Mouse (Mus musculus): ENCODE results near the gene Macrod1. TPM values are rescaled to one million over a fixed set of nuclear protein-coding genes. Genes with fewer than 3 reads are reported as not detected.

The Macrod1 gene
- total and polyA plus RNA-seq, 2 experiments from 2014 or later: 4.8 to 6.7 TPM

DNA sequence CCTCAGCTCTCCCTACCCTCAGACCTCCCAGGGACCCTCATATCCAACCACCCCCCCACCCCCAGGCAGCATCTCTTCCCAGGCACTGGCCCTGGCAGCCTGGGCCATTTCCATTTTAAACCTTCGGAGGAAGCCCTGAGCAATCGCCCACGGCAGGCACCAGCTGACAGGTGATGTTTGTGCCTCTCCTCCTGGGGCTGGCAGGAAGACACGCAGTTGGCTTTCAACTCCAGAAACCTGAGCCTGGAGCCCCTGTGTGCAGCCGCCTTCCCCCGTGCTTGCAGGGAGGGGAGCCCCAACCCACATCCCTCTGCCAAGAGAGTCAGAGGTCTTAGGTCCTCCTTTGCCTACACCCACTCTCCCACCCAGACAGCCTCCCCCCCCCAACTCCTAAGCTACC lies 107.6 kb downstream of the Macrod1 start:
- Histone ChIP-seq H3K4me3 (ENCODE audit: low read length) (peak overlapping the region; percentile 77), H3K9me3 (ENCODE audit: low read length) (no peaks in the 10 kb centered on the region), H3K4me2 (ENCODE audit: low read depth, low read length) (peak overlapping the region; percentile 90), H3K36me3 (ENCODE audit: insufficient read depth, low read length) (no peaks in the 10 kb centered on the region), H3K4me1 (ENCODE audit: insufficient read depth, low read length) (peaks cover 17% of the 10 kb centered on the region), H3K27ac (no peak overlapping the region), H3K9ac (replicated peaks; ENCODE audit: low read length) (peak overlapping the region; percentile 67; the same call in 1 of the 2 replicates), H3K27me3 (ENCODE audit: insufficient read depth, low read length) (no peaks in the 10 kb centered on the region)
- no peak for TF ChIP-seq CTCF (IDR thresholded peaks at IDR 0.05; ENCODE audit: low read depth)
- DNase-seq (ENCODE audit: low spot score): no peak
- ATAC-seq: no peak
- 8% methylated on average over 6 of the region's 6 CpGs for WGBS

DNA sequence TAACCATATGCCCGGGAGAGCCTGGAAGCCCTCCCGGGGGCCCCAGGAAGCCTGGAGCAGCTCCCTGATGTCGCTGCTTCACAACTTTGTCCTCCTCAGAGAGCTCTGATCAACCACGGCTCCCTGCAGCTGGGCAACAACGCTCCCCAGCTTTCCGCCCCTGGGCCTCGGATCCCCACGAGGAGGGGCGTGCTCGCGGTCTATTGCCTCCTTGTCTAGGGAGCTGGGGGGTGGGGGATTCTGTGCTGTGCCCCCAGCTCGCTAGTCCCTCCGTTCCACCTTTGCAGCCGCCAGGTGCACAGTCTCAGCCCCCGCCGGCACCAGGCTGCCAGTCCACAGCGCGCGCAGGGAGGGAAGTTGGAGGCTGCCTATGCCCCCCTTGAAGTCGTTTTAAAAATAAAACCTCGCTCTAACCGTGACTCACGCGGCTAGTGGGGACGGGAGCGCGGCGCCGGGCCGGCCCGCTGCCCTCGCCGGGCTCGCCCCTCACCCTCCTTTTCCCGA lies 108.3 kb downstream of the Macrod1 start:
- Histone ChIP-seq H3K9me3 (ENCODE audit: low read length) (no peaks in the 10 kb centered on the region), H3K27me3 (ENCODE audit: insufficient read depth, low read length) (no peaks in the 10 kb centered on the region), H3K4me1 (ENCODE audit: insufficient read depth, low read length) (peaks cover 13% of the 10 kb centered on the region), H3K9ac (replicated peaks; ENCODE audit: low read length) (peak overlapping the region; percentile 67), H3K4me2 (ENCODE audit: low read depth, low read length) (peak overlapping the region; percentile 90), H3K27ac (0 out of 2 replicates have a peak overlapping the region, but pooled peaks have one; percentile 26), H3K4me3 (ENCODE audit: low read length) (peak overlapping the region; percentile 77), H3K36me3 (ENCODE audit: insufficient read depth, low read length) (no peaks in the 10 kb centered on the region)
- DNase-seq (ENCODE audit: low spot score): peak; percentile 50
- no peak for TF ChIP-seq CTCF (IDR thresholded peaks at IDR 0.05; ENCODE audit: low read depth)
- ATAC-seq: peak; percentile 28
- WGBS: 2% methylated on average over 35 of the region's 35 CpGs

DNA sequence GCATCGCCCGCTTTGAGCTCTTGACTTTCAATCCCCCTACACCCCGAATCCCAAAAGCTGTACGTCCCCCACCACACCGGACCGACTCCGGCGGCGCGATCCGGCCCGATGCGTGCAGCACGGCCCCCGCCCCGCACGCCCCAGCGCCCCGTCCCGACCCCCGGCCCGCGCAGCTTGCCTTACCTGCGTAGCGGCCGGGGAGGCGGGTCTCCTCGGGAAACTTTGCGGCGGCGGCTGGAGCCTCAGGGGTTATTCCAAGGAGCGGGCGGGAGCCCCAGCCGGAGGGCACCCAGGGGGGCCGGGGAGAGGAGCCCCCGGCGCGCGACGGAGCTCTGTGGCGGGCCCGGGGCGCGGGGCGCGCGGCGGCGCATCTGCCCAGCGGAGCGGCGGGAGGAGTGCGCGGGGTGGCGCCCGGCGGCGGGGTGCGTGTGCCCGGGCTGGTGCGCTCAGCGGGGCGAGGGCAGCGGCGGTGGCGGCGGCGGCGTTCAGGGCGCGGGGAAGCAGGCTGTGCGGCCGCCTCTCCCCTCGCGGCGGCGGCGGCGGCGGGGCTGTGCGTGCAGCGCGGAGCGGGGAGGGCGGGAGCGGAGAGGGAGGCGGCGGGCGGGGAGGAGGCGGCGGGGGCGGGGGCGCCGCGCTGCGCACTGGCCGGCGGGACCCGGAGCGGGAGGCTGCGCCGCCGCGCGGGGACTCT lies 109.0 kb downstream of the Macrod1 start:
- Histone ChIP-seq H3K4me3 (ENCODE audit: low read length) (peak overlapping the region; percentile 77), H3K27ac (0 out of 2 replicates have a peak overlapping the region, but pooled peaks have one; percentile 26), H3K9ac (replicated peaks; ENCODE audit: low read length) (peak overlapping the region; percentile 67), H3K9me3 (ENCODE audit: low read length) (no peaks in the 10 kb centered on the region), H3K27me3 (ENCODE audit: insufficient read depth, low read length) (no peaks in the 10 kb centered on the region), H3K36me3 (ENCODE audit: insufficient read depth, low read length) (no peaks in the 10 kb centered on the region), H3K4me2 (ENCODE audit: low read depth, low read length) (peak overlapping the region; percentile 90), H3K4me1 (ENCODE audit: insufficient read depth, low read length) (peaks cover 6% of the 10 kb centered on the region; the same call in 1 of the 2 replicates)
- ATAC-seq (peak; percentile 41; the same call in 1 of the 2 replicates), DNase-seq (ENCODE audit: low spot score) (peak; percentile 71)
- 1% methylated on average over 44 of the region's 105 CpGs for WGBS
- no peak for TF ChIP-seq CTCF (IDR thresholded peaks at IDR 0.05; ENCODE audit: low read depth)

DNA sequence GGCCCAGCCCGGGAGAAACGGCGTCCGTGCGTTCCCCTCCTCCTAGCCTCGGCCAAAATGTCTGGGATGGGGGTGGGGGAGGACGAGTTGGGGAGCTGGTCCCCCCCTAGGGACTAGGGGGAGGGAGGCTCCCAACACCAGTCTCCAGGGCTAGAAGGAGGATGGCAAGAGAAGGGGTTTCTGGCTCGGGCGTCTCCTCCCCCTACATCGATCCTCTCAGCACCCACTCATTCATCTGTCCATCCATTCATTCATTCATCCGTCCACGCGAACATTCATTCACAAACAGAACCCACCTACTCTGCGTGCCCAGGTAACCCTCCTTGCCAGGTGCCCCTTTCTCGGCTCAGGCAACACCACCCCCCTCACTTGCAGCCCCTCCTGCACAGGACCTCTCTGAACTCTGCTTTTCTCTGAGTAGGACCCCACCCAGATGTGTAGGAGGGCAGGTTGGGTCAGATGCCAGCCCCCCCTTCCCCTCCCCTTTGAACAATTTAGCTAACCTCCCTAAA lies 109.6 kb downstream of the Macrod1 start:
- no peaks in the 10 kb centered on the region for H3K36me3 ChIP-seq (ENCODE audit: insufficient read depth, low read length)
- no peak for TF ChIP-seq CTCF (IDR thresholded peaks at IDR 0.05; ENCODE audit: low read depth)
- H3K27ac ChIP-seq: no peak overlapping the region
- H3K4me3 ChIP-seq (ENCODE audit: low read length): peak overlapping the region; percentile 77
- H3K4me1 ChIP-seq (ENCODE audit: insufficient read depth, low read length): peaks cover 5% of the 10 kb centered on the region; the same call in 1 of the 2 replicates
- whole genome bisulfite sequencing: 4% methylated on average over 9 of the region's 15 CpGs
- DNase-seq (ENCODE audit: low spot score) (no peak), ATAC-seq (peak; percentile 33)
- H3K4me2 ChIP-seq (ENCODE audit: low read depth, low read length): peak overlapping the region; percentile 90
- no peaks in the 10 kb centered on the region for H3K9me3 ChIP-seq (ENCODE audit: low read length)
- no peaks in the 10 kb centered on the region for H3K27me3 ChIP-seq (ENCODE audit: insufficient read depth, low read length)
- peak overlapping the region; percentile 67 for H3K9ac ChIP-seq (replicated peaks; ENCODE audit: low read length)

DNA sequence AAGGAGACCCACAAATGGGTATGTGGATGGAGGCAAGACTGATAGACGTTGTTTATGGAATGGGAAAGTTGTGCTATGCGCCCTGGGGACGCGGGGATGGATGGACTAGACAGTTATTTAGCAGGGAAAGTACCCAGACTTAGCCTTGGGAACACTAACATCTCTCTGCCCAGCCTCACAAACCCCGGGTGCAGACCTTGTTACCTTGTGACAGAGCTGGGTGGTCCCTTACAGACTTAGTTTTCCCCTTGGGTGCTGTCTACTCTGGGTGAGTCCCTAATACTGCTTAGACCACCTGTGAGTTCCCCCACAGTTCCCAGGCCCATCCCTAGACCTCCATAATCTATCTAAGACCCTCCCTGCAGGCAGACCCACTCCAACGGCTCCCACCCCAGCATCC lies 110.2 kb downstream of the Macrod1 start:
- ATAC-seq: no peak
- H3K27ac ChIP-seq: no peak overlapping the region
- H3K4me1 ChIP-seq (ENCODE audit: insufficient read depth, low read length): peaks cover 10% of the 10 kb centered on the region

DNA sequence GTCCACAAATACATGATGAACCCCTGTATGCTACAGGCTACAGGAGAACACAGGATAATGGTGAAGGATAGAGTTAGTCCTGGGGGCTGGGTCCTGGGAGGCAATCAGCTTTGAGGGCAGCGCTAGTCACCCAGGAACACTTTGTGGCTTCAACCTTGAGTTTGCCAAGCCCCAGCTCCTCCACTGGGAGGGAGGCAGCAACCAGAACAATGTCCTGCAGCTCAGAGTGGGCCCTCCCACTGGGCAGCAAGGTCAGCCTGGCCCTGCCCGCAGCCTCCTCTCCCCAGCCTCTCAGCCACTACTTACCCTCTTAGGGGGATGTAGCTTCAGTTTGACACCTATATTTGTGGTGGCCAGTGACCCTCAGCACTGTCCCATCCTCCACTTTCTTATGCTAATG lies 111.8 kb downstream of the Macrod1 start:
- Histone ChIP-seq H3K4me3 (ENCODE audit: low read length) (no peak overlapping the region), H3K9ac (replicated peaks; ENCODE audit: low read length) (no peak overlapping the region), H3K36me3 (ENCODE audit: insufficient read depth, low read length) (no peaks in the 10 kb centered on the region), H3K27ac (no peak overlapping the region), H3K4me2 (ENCODE audit: low read depth, low read length) (no peak overlapping the region), H3K4me1 (ENCODE audit: insufficient read depth, low read length) (peaks cover 18% of the 10 kb centered on the region), H3K27me3 (ENCODE audit: insufficient read depth, low read length) (no peaks in the 10 kb centered on the region), H3K9me3 (ENCODE audit: low read length) (no peaks in the 10 kb centered on the region)
- 34% methylated on average over 2 of the region's 2 CpGs for WGBS
- ATAC-seq: no peak
- no peak for DNase-seq (ENCODE audit: low spot score)
- no peak for TF ChIP-seq CTCF (IDR thresholded peaks at IDR 0.05; ENCODE audit: low read depth)

More for the DNA sequence above, 110.2 kb downstream of the Macrod1 start:
- Histone ChIP-seq H3K4me3 (ENCODE audit: low read length) (no peak overlapping the region), H3K36me3 (ENCODE audit: insufficient read depth, low read length) (no peaks in the 10 kb centered on the region), H3K27me3 (ENCODE audit: insufficient read depth, low read length) (no peaks in the 10 kb centered on the region), H3K9ac (replicated peaks; ENCODE audit: low read length) (no peak overlapping the region), H3K4me2 (ENCODE audit: low read depth, low read length) (no peak overlapping the region), H3K9me3 (ENCODE audit: low read length) (no peaks in the 10 kb centered on the region)
- no peak for TF ChIP-seq CTCF (IDR thresholded peaks at IDR 0.05; ENCODE audit: low read depth)
- 17% methylated on average over 6 of the region's 6 CpGs for WGBS
- no peak for DNase-seq (ENCODE audit: low spot score)

DNA sequence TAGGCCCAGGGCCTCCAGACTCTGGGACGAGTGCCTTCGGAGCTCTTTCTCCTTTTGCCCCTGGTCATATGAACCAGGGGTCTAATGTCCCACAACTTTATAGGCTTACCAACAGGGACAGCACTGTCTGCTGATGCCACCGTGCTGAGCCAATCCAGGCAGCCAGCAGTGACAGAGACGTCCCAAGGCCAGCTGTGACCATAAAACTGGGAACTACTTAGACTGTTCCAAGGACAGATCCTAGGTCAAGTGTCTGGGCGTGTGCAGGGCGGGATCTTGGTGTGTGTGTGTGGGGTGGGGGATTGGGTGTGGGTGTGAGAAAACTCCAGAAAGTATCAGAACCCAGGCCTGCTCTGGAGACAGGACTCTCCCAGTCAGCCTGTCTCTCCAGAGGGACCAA lies 114.3 kb downstream of the Macrod1 start:
- H3K27ac ChIP-seq: no peak overlapping the region
- H3K9ac ChIP-seq (replicated peaks; ENCODE audit: low read length): no peak overlapping the region
- peaks cover 14% of the 10 kb centered on the region for H3K4me1 ChIP-seq (ENCODE audit: insufficient read depth, low read length)
- H3K9me3 ChIP-seq (ENCODE audit: low read length): no peaks in the 10 kb centered on the region
- ATAC-seq (no peak), DNase-seq (ENCODE audit: low spot score) (no peak)
- H3K4me2 ChIP-seq (ENCODE audit: low read depth, low read length): no peak overlapping the region
- no peak overlapping the region for H3K4me3 ChIP-seq (ENCODE audit: low read length)
- H3K27me3 ChIP-seq (ENCODE audit: insufficient read depth, low read length): no peaks in the 10 kb centered on the region
- TF ChIP-seq CTCF (IDR thresholded peaks at IDR 0.05; ENCODE audit: low read depth): no peak
- no peaks in the 10 kb centered on the region for H3K36me3 ChIP-seq (ENCODE audit: insufficient read depth, low read length)
- 79% methylated on average over 6 of the region's 6 CpGs for WGBS
